In the genomic region with DNA sequence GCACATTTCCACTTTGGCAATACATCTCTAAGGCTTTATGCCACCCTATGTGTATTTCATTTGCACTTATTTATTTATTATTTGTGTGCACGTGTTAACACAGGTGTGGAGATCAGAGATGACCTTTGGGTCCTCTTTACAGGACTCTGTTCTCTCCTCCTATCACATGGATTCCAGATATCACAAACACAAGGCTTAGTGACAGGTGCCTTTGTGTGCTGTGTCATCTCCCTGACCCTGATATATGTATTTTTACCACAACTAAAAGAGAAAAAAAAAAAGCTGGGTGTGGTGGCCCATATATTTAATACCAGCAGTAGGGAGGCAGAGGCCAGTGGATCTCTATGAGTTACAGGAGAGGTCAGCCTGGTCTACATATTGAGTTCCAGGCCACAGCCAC, we compare ENCODE assay signal across 11 mouse cellular contexts. TPM values are rescaled to one million over a fixed set of nuclear protein-coding genes. Genes with fewer than 3 reads are reported as not detected.
DNase-seq lines count a peak whose midpoint lies in the region; ATAC-seq lines count a peak whose summit lies in the region.
"Had no signal": no experiment of that assay in that cellular context is flagged by ENCODE, and none has a peak within 500 bp of the region (broad histone marks: within the 10 kb centered on the region; RNA-seq: fewer than 3 reads in every experiment).

No protein-coding gene starts in this region.

- no peak for ATAC-seq in heart, embryonic 15.5 days (replicated peaks; ENCODE audit: insufficient number of reproducible peaks, insufficient read depth, low FRiP score, low read depth)
- no peak for ATAC-seq in hindbrain, embryonic 14.5 days (ENCODE audit: low FRiP score)
- ATAC-seq in midbrain, embryonic 12.5 days (ENCODE audit: low FRiP score, low read depth), result no peak
- no peak for ATAC-seq in erythroid progenitor cell, adult 5-6 weeks (replicated peaks; ENCODE audit: low FRiP score, poor library complexity, severe bottlenecking)

- no peaks in the 10 kb centered on the region for H3K27me3 ChIP-seq in heart, embryonic 15.5 days
- no peaks in the 10 kb centered on the region for H3K27me3 ChIP-seq in embryonic facial prominence, embryonic 10.5 days (replicated peaks; ENCODE audit: low read depth, poor library complexity, severe bottlenecking)
- no peaks in the 10 kb centered on the region for H3K27me3 ChIP-seq in hindbrain, embryonic 14.5 days (ENCODE audit: control insufficient read depth, insufficient read depth, low read length)
- H3K27me3 ChIP-seq in midbrain, embryonic 12.5 days, result no peaks in the 10 kb centered on the region

- intact Hi-C loops in left cerebral cortex, postnatal 10 days (cut with DNase I), result no loop called here

- H3K36me3 ChIP-seq in heart, embryonic 15.5 days, result no peaks in the 10 kb centered on the region
- H3K36me3 ChIP-seq in embryonic facial prominence, embryonic 10.5 days (replicated peaks), result no peaks in the 10 kb centered on the region
- no peaks in the 10 kb centered on the region for H3K36me3 ChIP-seq in hindbrain, embryonic 14.5 days (replicated peaks; ENCODE audit: control insufficient read depth, insufficient read depth)
- H3K36me3 ChIP-seq in midbrain, embryonic 12.5 days, result no peaks in the 10 kb centered on the region

- DNase-seq in heart, adult 9 months (ENCODE audit: low spot score in 2 of 2), result no peak
- no peak for DNase-seq in embryonic facial prominence, embryonic 10.5 days (ENCODE audit: low spot score)
- DNase-seq in hindbrain, embryonic 14.5 days (ENCODE audit: low spot score), result no peak
- no peak for DNase-seq in left cerebral cortex, postnatal 10 days (ENCODE audit: extremely low spot score in 1 of 2, low spot score in 2 of 2)
- no peak for DNase-seq in ovary, postnatal 36 days (ENCODE audit: low spot score)

- 0 out of 2 replicates have a peak overlapping the region, but pooled peaks have one; percentile 64 for H3K4me2 ChIP-seq in heart, embryonic 15.5 days
- H3K4me2 ChIP-seq in hindbrain, embryonic 14.5 days (replicated peaks), result peak overlapping the region; percentile 65
- peak overlapping the region; percentile 55; the same call in 1 of the 2 replicates for H3K4me2 ChIP-seq in midbrain, embryonic 12.5 days (replicated peaks)

- 50% methylated on average over 1 of the region's 1 CpGs for WGBS in heart, embryonic 15.5 days
- WGBS in embryonic facial prominence, embryonic 10.5 days, result 79% methylated on average over 1 of the region's 1 CpGs
- 54% methylated on average over 1 of the region's 1 CpGs for WGBS in hindbrain, embryonic 14.5 days
- WGBS in midbrain, embryonic 12.5 days, result 65% methylated on average over 1 of the region's 1 CpGs

- no peaks in the 10 kb centered on the region for H3K9me3 ChIP-seq in heart, embryonic 15.5 days (replicated peaks)
- no peaks in the 10 kb centered on the region for H3K9me3 ChIP-seq in embryonic facial prominence, embryonic 10.5 days
- no peaks in the 10 kb centered on the region for H3K9me3 ChIP-seq in hindbrain, embryonic 14.5 days (ENCODE audit: control insufficient read depth, low read length)
- H3K9me3 ChIP-seq in midbrain, embryonic 12.5 days, result no peaks in the 10 kb centered on the region

- peaks cover 24% of the 10 kb centered on the region for H3K4me1 ChIP-seq in heart, embryonic 15.5 days (replicated peaks)
- H3K4me1 ChIP-seq in embryonic facial prominence, embryonic 10.5 days, result peaks cover 24% of the 10 kb centered on the region
- H3K4me1 ChIP-seq in hindbrain, embryonic 14.5 days (replicated peaks; ENCODE audit: control insufficient read depth, insufficient read depth, low read length), result peaks cover 20% of the 10 kb centered on the region
- H3K4me1 ChIP-seq in midbrain, embryonic 12.5 days, result peaks cover 16% of the 10 kb centered on the region

- peak overlapping the region; percentile 84 for H3K27ac ChIP-seq in heart, embryonic 15.5 days
- peak overlapping the region; percentile 94 for H3K27ac ChIP-seq in embryonic facial prominence, embryonic 10.5 days (replicated peaks)
- peak overlapping the region; percentile 96 for H3K27ac ChIP-seq in hindbrain, embryonic 14.5 days
- peak overlapping the region; percentile 93 for H3K27ac ChIP-seq in midbrain, embryonic 12.5 days (replicated peaks)

- H3K9ac ChIP-seq in heart, embryonic 15.5 days, result peak overlapping the region; percentile 51; the same call in 1 of the 2 replicates
- H3K9ac ChIP-seq in hindbrain, embryonic 14.5 days, result peak overlapping the region; percentile 65
- peak overlapping the region; percentile 63; the same call in 1 of the 2 replicates for H3K9ac ChIP-seq in midbrain, embryonic 12.5 days (replicated peaks)

- no peak overlapping the region for H3K4me3 ChIP-seq in heart, embryonic 15.5 days
- H3K4me3 ChIP-seq in embryonic facial prominence, embryonic 10.5 days, result peak overlapping the region; percentile 52; the same call in 1 of the 2 replicates
- H3K4me3 ChIP-seq in hindbrain, embryonic 14.5 days (replicated peaks; ENCODE audit: low read length), result peak overlapping the region; percentile 28; the same call in 1 of the 2 replicates
- H3K4me3 ChIP-seq in midbrain, embryonic 12.5 days, result no peak overlapping the region

RNA-seq across cellular contexts. Expression of gene Rbp7, which starts 10.3 kb away (rescaled TPM):
- polyA plus RNA-seq in heart, embryonic 15.5 days (2015; fragmentation: Nextera tagmentation; extraction: Ambion mirVana), result 7.8 and 13.6 TPM in 2 replicates
- not detected in 2 replicates for polyA plus RNA-seq in embryonic facial prominence, embryonic 10.5 days (2016; fragmentation: Nextera tagmentation; extraction: Ambion mirVana)
- not detected in 2 replicates for polyA plus RNA-seq in hindbrain, embryonic 14.5 days (2014; fragmentation: Nextera tagmentation; extraction: Ambion mirVana)
- polyA plus RNA-seq in midbrain, embryonic 12.5 days (2016; fragmentation: Nextera tagmentation; extraction: Ambion mirVana), result not detected in 2 replicates
- not detected in 2 replicates for total RNA-seq in erythroid progenitor cell, adult 5-6 weeks (2015; ENCODE audit: low replicate concordance)
- total RNA-seq in erythroid progenitor cell, adult 5-6 weeks (2017; ENCODE audit: low replicate concordance), result not detected in 2 replicates
- total RNA-seq in left cerebral cortex, postnatal 10 days (2021), result under 1 TPM in 1 of 2 experiments, not detected in 1; 0.63 TPM
- total RNA-seq: neutrophil, adult 5-6 weeks had no signal
- polyA plus RNA-seq: CD4-positive, CD25-positive, alpha-beta regulatory T cell, adult 4 months had no signal

RNA-seq across cellular contexts. Expression of gene Ube4b, which starts 17.9 kb away (rescaled TPM):
- 27.2 and 35.6 TPM in 2 replicates for polyA plus RNA-seq in heart, embryonic 15.5 days (2015; fragmentation: Nextera tagmentation; extraction: Ambion mirVana)
- 65.5 and 71.8 TPM in 2 replicates for polyA plus RNA-seq in embryonic facial prominence, embryonic 10.5 days (2016; fragmentation: Nextera tagmentation; extraction: Ambion mirVana)
- polyA plus RNA-seq in hindbrain, embryonic 14.5 days (2014; fragmentation: Nextera tagmentation; extraction: Ambion mirVana), result 53.8 and 55.3 TPM in 2 replicates
- 78.2 and 81.7 TPM in 2 replicates for polyA plus RNA-seq in midbrain, embryonic 12.5 days (2016; fragmentation: Nextera tagmentation; extraction: Ambion mirVana)
- total RNA-seq in erythroid progenitor cell, adult 5-6 weeks (2015; ENCODE audit: low replicate concordance), result 26.4 and 29.2 TPM in 2 replicates
- 17.5 and 21.9 TPM in 2 replicates for total RNA-seq in erythroid progenitor cell, adult 5-6 weeks (2017; ENCODE audit: low replicate concordance)
- 100 to 1,000 TPM; 104 to 119 TPM for total RNA-seq in left cerebral cortex, postnatal 10 days (2021)

RNA-seq across cellular contexts. Expression of gene Tmem274, which starts 32.7 kb away (rescaled TPM):
- 0.35 and 0.48 TPM in 2 replicates for polyA plus RNA-seq in heart, embryonic 15.5 days (2015; fragmentation: Nextera tagmentation; extraction: Ambion mirVana)
- polyA plus RNA-seq in embryonic facial prominence, embryonic 10.5 days (2016; fragmentation: Nextera tagmentation; extraction: Ambion mirVana), result 0.26 and 0.77 TPM in 2 replicates
- 0.37 TPM in 1 of 2 replicates, not detected in the other for polyA plus RNA-seq in hindbrain, embryonic 14.5 days (2014; fragmentation: Nextera tagmentation; extraction: Ambion mirVana)
- polyA plus RNA-seq in midbrain, embryonic 12.5 days (2016; fragmentation: Nextera tagmentation; extraction: Ambion mirVana), result 0.31 and 0.41 TPM in 2 replicates
- total RNA-seq in erythroid progenitor cell, adult 5-6 weeks (2015; ENCODE audit: low replicate concordance), result not detected in 2 replicates
- total RNA-seq in erythroid progenitor cell, adult 5-6 weeks (2017; ENCODE audit: low replicate concordance), result not detected in 2 replicates
- total RNA-seq in left cerebral cortex, postnatal 10 days (2021), result not detected
- total RNA-seq: heart, adult 8-10 months; neutrophil, adult 5-6 weeks had no signal

RNA-seq across cellular contexts. Expression of gene Nmnat1, which starts 40.5 kb away (rescaled TPM):
- 11.5 and 12.7 TPM in 2 replicates for polyA plus RNA-seq in heart, embryonic 15.5 days (2015; fragmentation: Nextera tagmentation; extraction: Ambion mirVana)
- 14.5 and 15.0 TPM in 2 replicates for polyA plus RNA-seq in embryonic facial prominence, embryonic 10.5 days (2016; fragmentation: Nextera tagmentation; extraction: Ambion mirVana)
- polyA plus RNA-seq in hindbrain, embryonic 14.5 days (2014; fragmentation: Nextera tagmentation; extraction: Ambion mirVana), result 7.5 and 8.2 TPM in 2 replicates
- polyA plus RNA-seq in midbrain, embryonic 12.5 days (2016; fragmentation: Nextera tagmentation; extraction: Ambion mirVana), result 13.9 and 14.7 TPM in 2 replicates
- 1.1 TPM in 1 of 2 replicates, not detected in the other for total RNA-seq in erythroid progenitor cell, adult 5-6 weeks (2015; ENCODE audit: low replicate concordance)
- total RNA-seq in erythroid progenitor cell, adult 5-6 weeks (2017; ENCODE audit: low replicate concordance), result 0.64 and 0.83 TPM in 2 replicates
- 1 to 10 TPM; 6.1 to 7.7 TPM for total RNA-seq in left cerebral cortex, postnatal 10 days (2021)

RNA-seq across cellular contexts. Expression of gene Lzic, which starts 40.6 kb away (rescaled TPM):
- 29.8 and 30.6 TPM in 2 replicates for polyA plus RNA-seq in heart, embryonic 15.5 days (2015; fragmentation: Nextera tagmentation; extraction: Ambion mirVana)
- polyA plus RNA-seq in embryonic facial prominence, embryonic 10.5 days (2016; fragmentation: Nextera tagmentation; extraction: Ambion mirVana), result 53.2 and 54.5 TPM in 2 replicates
- polyA plus RNA-seq in hindbrain, embryonic 14.5 days (2014; fragmentation: Nextera tagmentation; extraction: Ambion mirVana), result 49.9 and 52.5 TPM in 2 replicates
- 48.4 and 55.2 TPM in 2 replicates for polyA plus RNA-seq in midbrain, embryonic 12.5 days (2016; fragmentation: Nextera tagmentation; extraction: Ambion mirVana)
- total RNA-seq in erythroid progenitor cell, adult 5-6 weeks (2015; ENCODE audit: low replicate concordance), result 4.7 and 6.7 TPM in 2 replicates
- total RNA-seq in erythroid progenitor cell, adult 5-6 weeks (2017; ENCODE audit: low replicate concordance), result 5.0 and 18.5 TPM in 2 replicates
- 10 to 100 TPM; 36.1 to 37.6 TPM for total RNA-seq in left cerebral cortex, postnatal 10 days (2021)

Comparison
In these comparisons a context has a peak if more than half of its experiments do, and no peak if none do; other contexts are left out.
1. H3K4me3 ChIP-seq: peak in embryonic facial prominence, embryonic 10.5 days (single experiment) and hindbrain, embryonic 14.5 days (single experiment); none in heart, embryonic 15.5 days (single experiment) and midbrain, embryonic 12.5 days (single experiment).
2. Peak in every context shown above with its lines, with median percentiles within 50 percentile points of each other: H3K27ac ChIP-seq, H3K4me2 ChIP-seq and H3K9ac ChIP-seq.